Comparison of ENCODE assay signal across 30 mouse cellular contexts in the genomic region with DNA sequence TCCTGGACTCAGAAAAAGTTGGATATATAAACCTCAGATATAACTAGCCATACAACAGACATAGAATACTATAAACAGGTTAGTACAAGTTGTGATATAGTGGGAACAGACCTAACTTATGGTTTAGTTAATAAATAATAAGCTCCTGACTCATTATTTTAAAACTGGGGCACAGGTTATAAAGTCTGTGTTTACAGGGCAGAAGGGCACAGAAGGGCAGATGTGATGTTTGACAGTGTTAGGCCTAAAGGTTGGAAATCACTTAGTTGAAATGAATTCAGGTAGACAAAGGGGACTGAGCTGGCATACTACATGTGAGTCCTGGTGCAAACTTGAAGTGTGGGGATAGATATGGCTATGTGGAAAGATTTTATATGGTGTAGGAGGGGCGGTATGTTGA.
"Had no signal": no experiment of that assay in that cellular context is flagged by ENCODE, and none has a peak within 500 bp of the region (broad histone marks: within the 10 kb centered on the region; RNA-seq: fewer than 3 reads in every experiment).

No protein-coding gene starts in this region.

- H3K36me3 ChIP-seq: limb, embryonic 10.5 days; limb, embryonic 12.5 days; limb, embryonic 13.5 days; limb, embryonic 15.5 days; liver, embryonic 13.5 days; liver, embryonic 15.5 days; lung, embryonic 15.5 days; midbrain, embryonic 10.5 days; midbrain, embryonic 12.5 days; midbrain, embryonic 13.5 days; midbrain, embryonic 15.5 days; neural tube, embryonic 12.5 days had no signal

- H3K27ac ChIP-seq: left cerebral cortex, adult 2 months; limb, embryonic 10.5 days; limb, embryonic 12.5 days; limb, embryonic 13.5 days; limb, embryonic 15.5 days; liver, embryonic 13.5 days; liver, embryonic 14.5 days; liver, embryonic 15.5 days; lung, embryonic 15.5 days; macrophage; midbrain, embryonic 10.5 days; midbrain, embryonic 12.5 days; midbrain, embryonic 13.5 days; midbrain, embryonic 15.5 days; neural tube, embryonic 12.5 days had no signal

- H3K27me3 ChIP-seq: limb, embryonic 12.5 days; limb, embryonic 13.5 days; limb, embryonic 15.5 days; liver, embryonic 13.5 days; liver, embryonic 15.5 days; lung, embryonic 15.5 days; megakaryocyte, embryonic 14.5 days; midbrain, embryonic 12.5 days; midbrain, embryonic 13.5 days; midbrain, embryonic 15.5 days; neural tube, embryonic 12.5 days had no signal

- H3K4me2 ChIP-seq: limb, embryonic 12.5 days; limb, embryonic 13.5 days; limb, embryonic 15.5 days; liver, embryonic 11.5 days; liver, embryonic 13.5 days; liver, embryonic 15.5 days; lung, embryonic 14.5 days; lung, embryonic 15.5 days; midbrain, embryonic 11.5 days; midbrain, embryonic 12.5 days; midbrain, embryonic 13.5 days; midbrain, embryonic 15.5 days; neural tube, embryonic 12.5 days had no signal

- H3K4me1 ChIP-seq: limb, embryonic 10.5 days; limb, embryonic 12.5 days; limb, embryonic 13.5 days; limb, embryonic 15.5 days; liver, embryonic 13.5 days; liver, embryonic 15.5 days; lung, embryonic 15.5 days; megakaryocyte, embryonic 14.5 days; midbrain, embryonic 10.5 days; midbrain, embryonic 12.5 days; midbrain, embryonic 13.5 days; midbrain, embryonic 15.5 days; neural tube, embryonic 12.5 days had no signal

- ATAC-seq: lung, postnatal 0 days; midbrain, embryonic 13.5 days; midbrain, embryonic 15.5 days; midbrain, embryonic 16.5 days had no signal

- H3K9me3 ChIP-seq: limb, embryonic 10.5 days; limb, embryonic 12.5 days; limb, embryonic 13.5 days; limb, embryonic 15.5 days; liver, embryonic 13.5 days; liver, embryonic 15.5 days; lung, embryonic 15.5 days; megakaryocyte, embryonic 14.5 days; midbrain, embryonic 10.5 days; midbrain, embryonic 12.5 days; midbrain, embryonic 13.5 days; midbrain, embryonic 15.5 days; neural tube, embryonic 12.5 days had no signal

- H3K9ac ChIP-seq: limb, embryonic 12.5 days; limb, embryonic 13.5 days; limb, embryonic 15.5 days; liver, embryonic 13.5 days; liver, embryonic 14.5 days; liver, embryonic 15.5 days; lung, embryonic 14.5 days; lung, embryonic 15.5 days; midbrain, embryonic 12.5 days; midbrain, embryonic 13.5 days; midbrain, embryonic 15.5 days; neural tube, embryonic 12.5 days had no signal

- H3K4me3 ChIP-seq: left cerebral cortex, adult 2 months; limb, embryonic 10.5 days; limb, embryonic 12.5 days; limb, embryonic 13.5 days; limb, embryonic 15.5 days; liver, embryonic 13.5 days; liver, embryonic 15.5 days; lung, embryonic 15.5 days; megakaryocyte, embryonic 14.5 days; midbrain, embryonic 10.5 days; midbrain, embryonic 12.5 days; midbrain, embryonic 13.5 days; midbrain, embryonic 15.5 days; myocyte; neural tube, embryonic 12.5 days had no signal

- DNase-seq: left cerebral cortex, postnatal 4 days; liver, embryonic 13.5 days; lung, adult 18-20 months; lung, adult 2 months; lung, embryonic 14.5 days; lung, postnatal 10 days; lung, postnatal 14 days; lung, postnatal 36 days; lung, postnatal 4 days; midbrain, embryonic 14.5 days had no signal
